Mouse (Mus musculus) thymus, postnatal 25 days (tissue): Measurements from ENCODE around the gene Rspo3.
A peak's percentile ranks its signal among the peaks of the same experiment; 100 is the strongest.

ENCODE experiments used
- DNase-seq: peaks from one replicate; pipeline ENCODE4 v3.0.0; 2022

Gene Rspo3

GRCm38 (mm10) chr10:29535546-29536260 lies at the start of gene Rspo3:
TSS of gene Rspo3 (minus strand) at chr10:29535867.
- DNase-seq: no peak

- DNase-seq: no peak
Observed at GRCm38 (mm10) chr10:29581940-29582339, 46.3 kb upstream of the Rspo3 start.

- no peak for DNase-seq
Observed at GRCm38 (mm10) chr10:29581476-29581875, 45.8 kb upstream of the Rspo3 start.

- no peak for DNase-seq
Observed at GRCm38 (mm10) chr10:29555983-29556382, 20.3 kb upstream of the Rspo3 start.

GRCm38 (mm10) chr10:29554365-29554764 lies 18.7 kb upstream of the Rspo3 start:
- no peak for DNase-seq

GRCm38 (mm10) chr10:29542982-29543381 lies 7.3 kb upstream of the Rspo3 start:
- no peak for DNase-seq

GRCm38 (mm10) chr10:29539516-29539915 lies 3.8 kb upstream of the Rspo3 start:
- no peak for DNase-seq

- DNase-seq: no peak
Observed at GRCm38 (mm10) chr10:29538791-29539190, 3.1 kb upstream of the Rspo3 start.

GRCm38 (mm10) chr10:29534830-29535227 lies 838 bp downstream of the Rspo3 start:
- DNase-seq: no peak

- DNase-seq: no peak
Observed at GRCm38 (mm10) chr10:29533846-29534829, 1.5 kb downstream of the Rspo3 start.

GRCm38 (mm10) chr10:29532821-29533715 lies 2.6 kb downstream of the Rspo3 start:
- peak; percentile 11 for DNase-seq

GRCm38 (mm10) chr10:29513563-29513962 lies 22.1 kb downstream of the Rspo3 start:
- DNase-seq: no peak

GRCm38 (mm10) chr10:29508167-29508566 lies 27.5 kb downstream of the Rspo3 start:
- DNase-seq: no peak

- no peak for DNase-seq
Observed at GRCm38 (mm10) chr10:29497205-29497822, 38.4 kb downstream of the Rspo3 start.

GRCm38 (mm10) chr10:29493996-29494395 lies 41.7 kb downstream of the Rspo3 start:
- no peak for DNase-seq

- DNase-seq: no peak
Observed at GRCm38 (mm10) chr10:29480945-29481344, 54.7 kb downstream of the Rspo3 start.

- no peak for DNase-seq
Observed at GRCm38 (mm10) chr10:29479401-29479800, 56.3 kb downstream of the Rspo3 start.

- no peak for DNase-seq
Observed at GRCm38 (mm10) chr10:29470454-29470853, 65.2 kb downstream of the Rspo3 start.

GRCm38 (mm10) chr10:29460100-29460499 lies 75.6 kb downstream of the Rspo3 start:
- DNase-seq: no peak

- no peak for DNase-seq
Observed at GRCm38 (mm10) chr10:29459632-29460031, 76.0 kb downstream of the Rspo3 start.

- DNase-seq: no peak
Observed at GRCm38 (mm10) chr10:29445076-29445475, 90.6 kb downstream of the Rspo3 start.

- DNase-seq: no peak
Observed at GRCm38 (mm10) chr10:29441297-29441696, 94.4 kb downstream of the Rspo3 start.
